Mouse (Mus musculus) erythroblast, adult 5-6 weeks (primary cell): ENCODE measurements around the gene Sema5b. TPM values are rescaled to one million over a fixed set of nuclear protein-coding genes. Genes with fewer than 3 reads are reported as not detected.
"Not testable (repeated sequence)": the region's sequence is repeated elsewhere in the genome, so short reads cannot be mapped to it uniquely, and the experiment has no call there.

Experiments used
- ATAC-seq: replicated peaks from 2 replicates; pipeline ENCODE4 v1.8.0; 2016; ENCODE audit warnings: moderate number of reproducible peaks, mild to moderate bottlenecking, moderate TSS enrichment, inconsistent platforms; ENCODE audit not compliant: poor library complexity, low FRiP score, severe bottlenecking
- total RNA-seq, 2 experiments: library from RNA; stranded (forward) in 1 of 2; stranded (reverse) in 1 of 2; fragments of 150-400 nt in 1 of 2; fragments of 200-764, 138-1000 nt in 1 of 2; gene quantifications; 2 replicates each; pipeline versions ENCODE4 v1.2.3 to v1.2.4; 2015 to 2017; ENCODE audit warnings: low replicate concordance in 2 of 2

Sema5b gene
- total RNA-seq, 2 experiments from 2014 or later = not detected

- no peak for ATAC-seq
These were observed 4.8 kb downstream of the Sema5b start for GRCm38 (mm10) chr16:35545723-35546122.

GRCm38 (mm10) chr16:35547966-35548365 is 7.0 kb downstream of the Sema5b start:
- ATAC-seq = no peak

- ATAC-seq = no peak
These were observed 8.4 kb downstream of the Sema5b start for GRCm38 (mm10) chr16:35549354-35549753.

GRCm38 (mm10) chr16:35555596-35556482 is 14.9 kb downstream of the Sema5b start:
- ATAC-seq = no peak

GRCm38 (mm10) chr16:35557038-35557437 is 16.1 kb downstream of the Sema5b start:
- no peak for ATAC-seq

GRCm38 (mm10) chr16:35561541-35561940 is 20.6 kb downstream of the Sema5b start:
- ATAC-seq = no peak

- no peak for ATAC-seq
These were observed 23.4 kb downstream of the Sema5b start for GRCm38 (mm10) chr16:35564246-35564905.

GRCm38 (mm10) chr16:35565601-35566000 is 24.7 kb downstream of the Sema5b start:
- not testable (repeated sequence) for ATAC-seq

GRCm38 (mm10) chr16:35568225-35568880 is 27.4 kb downstream of the Sema5b start:
- no peak for ATAC-seq

GRCm38 (mm10) chr16:35569347-35569746 is 28.4 kb downstream of the Sema5b start:
- ATAC-seq = no peak

- ATAC-seq = no peak
These were observed 28.8 kb downstream of the Sema5b start for GRCm38 (mm10) chr16:35569758-35570157.

- no peak for ATAC-seq
These were observed 29.7 kb downstream of the Sema5b start for GRCm38 (mm10) chr16:35570627-35571026.

- ATAC-seq = no peak
These were observed 32.6 kb downstream of the Sema5b start for GRCm38 (mm10) chr16:35573586-35573985.

- no peak for ATAC-seq
These were observed 36.4 kb downstream of the Sema5b start for GRCm38 (mm10) chr16:35577181-35577941.

- no peak for ATAC-seq
These were observed 40.4 kb downstream of the Sema5b start for GRCm38 (mm10) chr16:35581299-35581698.

GRCm38 (mm10) chr16:35583551-35584080 is 42.7 kb downstream of the Sema5b start:
- ATAC-seq = no peak

GRCm38 (mm10) chr16:35585126-35585694 is 44.3 kb downstream of the Sema5b start:
- no peak for ATAC-seq

- no peak for ATAC-seq
These were observed 46.3 kb downstream of the Sema5b start for GRCm38 (mm10) chr16:35587046-35587779.
